Mouse (Mus musculus): ENCODE measurements at regions not wholly inside any gene's neighbourhood (a gene's known extent, or its start where the extent isn't known, plus 50 kb on each side); places are given as distances from the start of the nearest gene placed in this dataset.

DNA sequence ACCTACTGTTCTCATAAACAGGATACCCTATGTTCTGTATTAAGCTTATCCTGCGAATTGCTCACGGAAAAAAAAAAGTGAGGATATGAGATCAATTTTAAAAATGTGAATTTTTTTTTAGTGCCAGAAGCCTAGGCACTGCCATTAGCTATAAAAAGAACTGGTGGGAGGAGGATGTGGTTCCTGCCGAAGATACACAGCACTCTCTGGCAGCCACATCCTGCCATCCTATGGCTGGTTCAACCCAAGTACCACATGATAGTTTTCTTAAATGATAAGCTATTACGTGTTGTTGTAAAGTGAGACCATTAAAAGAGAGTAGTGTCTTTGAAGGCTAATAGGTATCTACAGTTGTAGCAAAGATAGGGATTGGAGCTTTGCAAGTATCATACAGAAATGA lies 58.2 kb upstream of the Ppp3ca start:
- no peak for DNase-seq
- H3K36me3 ChIP-seq = no peaks in the 10 kb centered on the region
- no peaks in the 10 kb centered on the region for H3K4me1 ChIP-seq (replicated peaks)
- H3K4me2 ChIP-seq = no peak overlapping the region
- WGBS (ENCODE audit: insufficient replicate concordance) = 32% methylated on average over 4 of the region's 4 CpGs
- H3K9me3 ChIP-seq (replicated peaks) = no peaks in the 10 kb centered on the region
- no peak overlapping the region for H3K9ac ChIP-seq
- no peak overlapping the region for H3K4me3 ChIP-seq (replicated peaks)
- no peak overlapping the region for H3K27ac ChIP-seq
- ATAC-seq (ENCODE audit: low read depth) = no peak
- H3K27me3 ChIP-seq = no peaks in the 10 kb centered on the region

- Histone ChIP-seq H3K9me3 (replicated peaks) (no peaks in the 10 kb centered on the region), H3K27ac (no peak overlapping the region), H3K36me3 (no peaks in the 10 kb centered on the region), H3K27me3 (no peaks in the 10 kb centered on the region), H3K4me1 (replicated peaks) (no peaks in the 10 kb centered on the region), H3K4me3 (replicated peaks) (no peak overlapping the region), H3K4me2 (no peak overlapping the region), H3K9ac (no peak overlapping the region)
- ATAC-seq (ENCODE audit: low read depth) (no peak), DNase-seq (no peak)
- 48% methylated on average over 5 of the region's 5 CpGs for WGBS (ENCODE audit: insufficient replicate concordance)
These were observed 59.4 kb upstream of the Ppp3ca start for GRCm38 (mm10) chr3:136610556-136610924.

DNA sequence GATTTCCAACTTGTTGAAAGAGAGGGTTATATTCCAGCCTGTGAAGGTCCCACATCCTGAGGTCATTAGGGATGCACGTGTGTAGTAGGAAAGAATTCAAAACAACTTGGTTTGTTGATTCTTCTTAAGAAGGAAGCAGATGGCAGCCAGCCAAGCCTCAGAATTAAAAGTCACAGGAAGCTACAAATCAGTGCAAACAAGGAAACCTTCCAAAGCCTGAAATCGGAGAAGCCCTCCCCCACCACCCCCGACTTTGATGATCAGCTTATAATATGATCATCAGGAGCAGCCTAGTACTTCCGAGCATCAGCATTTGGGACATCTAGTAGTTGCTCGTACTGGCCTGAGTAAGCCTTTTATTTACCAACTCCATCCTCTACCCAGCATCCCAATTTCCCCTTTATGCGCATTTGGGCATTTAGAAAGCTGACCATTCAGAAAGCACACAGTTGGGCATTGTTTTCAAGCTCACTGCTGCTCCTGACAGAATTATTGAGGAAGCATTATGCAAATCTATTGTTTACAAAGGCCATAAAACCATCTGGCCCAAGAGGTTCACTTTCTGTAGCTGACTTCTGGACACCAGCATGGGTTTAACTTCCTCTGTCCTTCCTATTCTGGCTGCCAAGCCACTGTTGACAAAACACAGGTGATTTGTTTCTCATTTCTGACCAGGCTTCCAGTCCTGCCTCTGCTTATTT lies 59.9 kb upstream of the Ppp3ca start:
- DNase-seq (no peak), ATAC-seq (ENCODE audit: low read depth) (no peak)
- no peaks in the 10 kb centered on the region for H3K27me3 ChIP-seq
- H3K4me2 ChIP-seq = no peak overlapping the region
- no peak overlapping the region for H3K9ac ChIP-seq
- H3K9me3 ChIP-seq (replicated peaks) = no peaks in the 10 kb centered on the region
- no peak overlapping the region for H3K27ac ChIP-seq
- H3K36me3 ChIP-seq = no peaks in the 10 kb centered on the region
- H3K4me1 ChIP-seq (replicated peaks) = no peaks in the 10 kb centered on the region
- H3K4me3 ChIP-seq (replicated peaks) = no peak overlapping the region
- WGBS (ENCODE audit: insufficient replicate concordance) = 31% methylated on average over 6 of the region's 6 CpGs

DNA sequence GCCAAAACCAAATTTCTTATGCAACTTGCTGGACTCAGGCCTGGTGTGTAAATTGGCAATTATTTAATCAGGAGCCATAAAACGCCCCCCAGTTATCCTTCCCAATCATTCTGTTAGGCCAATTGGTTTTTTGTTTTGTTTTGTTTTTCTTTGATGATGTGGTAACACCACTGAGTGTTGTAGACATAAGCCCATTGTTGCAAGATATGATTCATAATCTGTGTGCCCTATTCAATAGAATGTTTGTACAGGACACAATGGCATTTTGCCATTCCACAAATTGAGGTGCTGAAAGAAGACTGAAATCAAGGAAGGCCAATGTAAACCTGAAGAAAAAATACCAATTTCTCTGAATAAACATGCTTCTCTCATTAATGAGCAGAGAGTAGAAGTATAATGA lies 68.2 kb upstream of the Ppp3ca start:
- no peaks in the 10 kb centered on the region for H3K9me3 ChIP-seq (replicated peaks)
- no peaks in the 10 kb centered on the region for H3K36me3 ChIP-seq
- no peak for DNase-seq
- no peak overlapping the region for H3K4me3 ChIP-seq (replicated peaks)
- no peaks in the 10 kb centered on the region for H3K4me1 ChIP-seq (replicated peaks)
- H3K4me2 ChIP-seq = no peak overlapping the region
- no peaks in the 10 kb centered on the region for H3K27me3 ChIP-seq
- no peak overlapping the region for H3K9ac ChIP-seq
- ATAC-seq (ENCODE audit: low read depth) = no peak
- no peak overlapping the region for H3K27ac ChIP-seq
- WGBS (ENCODE audit: insufficient replicate concordance) = 47% methylated on average over 1 of the region's 1 CpGs

- H3K27ac ChIP-seq = no peak overlapping the region
- DNase-seq = no peak
- H3K9me3 ChIP-seq (replicated peaks) = no peaks in the 10 kb centered on the region
- H3K27me3 ChIP-seq = no peaks in the 10 kb centered on the region
- no peak for ATAC-seq (ENCODE audit: low read depth)
- no peaks in the 10 kb centered on the region for H3K36me3 ChIP-seq
- H3K4me1 ChIP-seq (replicated peaks) = no peaks in the 10 kb centered on the region
- H3K4me2 ChIP-seq = no peak overlapping the region
- WGBS (ENCODE audit: insufficient replicate concordance) = 72% methylated on average over 1 of the region's 1 CpGs
- H3K4me3 ChIP-seq (replicated peaks) = no peak overlapping the region
- H3K9ac ChIP-seq = no peak overlapping the region
These were observed 86.0 kb upstream of the Ppp3ca start for GRCm38 (mm10) chr3:136583937-136584336.

DNA sequence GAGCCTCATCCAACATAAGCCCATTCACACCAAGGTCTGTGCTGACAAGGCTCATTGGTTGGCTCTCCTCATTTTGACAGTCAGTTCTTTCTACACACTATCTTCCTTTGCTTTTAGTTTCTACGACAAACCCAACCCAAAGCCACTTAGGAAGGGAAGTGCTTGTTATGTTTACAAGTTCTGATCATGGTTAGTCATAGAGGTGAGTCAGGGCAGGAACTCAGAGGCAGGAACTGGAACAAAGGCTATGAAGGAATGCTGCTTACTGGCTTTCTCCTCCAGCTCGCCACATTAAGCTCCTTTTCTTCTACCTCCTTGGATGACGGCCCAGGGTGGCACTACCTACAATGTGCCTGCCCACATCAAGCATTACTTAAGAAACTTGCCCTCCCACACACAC lies 91.9 kb upstream of the Ppp3ca start:
- Histone ChIP-seq H3K4me1 (replicated peaks) (no peaks in the 10 kb centered on the region), H3K9me3 (replicated peaks) (no peaks in the 10 kb centered on the region), H3K9ac (no peak overlapping the region), H3K36me3 (no peaks in the 10 kb centered on the region), H3K4me3 (replicated peaks) (no peak overlapping the region), H3K27me3 (no peaks in the 10 kb centered on the region), H3K4me2 (no peak overlapping the region), H3K27ac (no peak overlapping the region)
- DNase-seq (no peak), ATAC-seq (ENCODE audit: low read depth) (no peak)
- WGBS (ENCODE audit: insufficient replicate concordance) = 44% methylated on average over 3 of the region's 3 CpGs

DNA sequence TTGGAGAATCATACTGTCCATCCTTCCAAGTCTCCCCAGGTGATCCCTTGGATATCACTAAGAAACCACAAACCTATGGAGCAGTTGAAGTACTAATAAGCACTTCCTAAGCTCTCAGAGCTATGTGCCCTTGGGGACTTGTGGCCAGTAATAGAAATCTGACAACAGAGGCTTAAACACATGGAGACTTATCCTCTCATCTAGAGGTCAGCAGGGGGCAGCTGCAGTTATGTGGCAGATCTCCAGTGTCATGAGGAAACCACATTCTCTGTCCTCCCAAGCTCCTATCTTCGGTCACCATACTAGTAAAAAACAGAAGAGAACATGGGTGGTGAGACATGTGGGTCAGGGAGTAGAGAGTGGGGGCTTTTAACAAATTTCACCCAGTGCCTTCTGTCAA lies 99.4 kb upstream of the Ppp3ca start:
- no peak overlapping the region for H3K27ac ChIP-seq
- H3K27me3 ChIP-seq = no peaks in the 10 kb centered on the region
- 35% methylated on average over 1 of the region's 1 CpGs for whole genome bisulfite sequencing (ENCODE audit: insufficient replicate concordance)
- H3K4me3 ChIP-seq (replicated peaks) = no peak overlapping the region
- H3K9me3 ChIP-seq (replicated peaks) = no peaks in the 10 kb centered on the region
- ATAC-seq (ENCODE audit: low read depth) (no peak), DNase-seq (no peak)
- no peaks in the 10 kb centered on the region for H3K36me3 ChIP-seq
- H3K4me2 ChIP-seq = no peak overlapping the region
- no peak overlapping the region for H3K9ac ChIP-seq
- H3K4me1 ChIP-seq (replicated peaks) = no peaks in the 10 kb centered on the region

GRCm38 (mm10) chr3:136556488-136556887 lies 113.4 kb upstream of the Ppp3ca start:
- H3K9me3 ChIP-seq (replicated peaks) = no peaks in the 10 kb centered on the region
- DNase-seq = no peak
- H3K4me3 ChIP-seq (replicated peaks) = no peak overlapping the region
- WGBS (ENCODE audit: insufficient replicate concordance) = 59% methylated on average over 2 of the region's 2 CpGs
- no peak overlapping the region for H3K27ac ChIP-seq
- no peak overlapping the region for H3K9ac ChIP-seq
- H3K27me3 ChIP-seq = no peaks in the 10 kb centered on the region
- no peak for ATAC-seq (ENCODE audit: low read depth)
- no peak overlapping the region for H3K4me2 ChIP-seq
- H3K36me3 ChIP-seq = no peaks in the 10 kb centered on the region
- H3K4me1 ChIP-seq (replicated peaks) = no peaks in the 10 kb centered on the region

GRCm38 (mm10) chr3:136549471-136549870 lies 120.5 kb upstream of the Ppp3ca start:
- no peaks in the 10 kb centered on the region for H3K36me3 ChIP-seq
- WGBS (ENCODE audit: insufficient replicate concordance) = 72% methylated on average over 1 of the region's 1 CpGs
- no peak for DNase-seq

GRCm38 (mm10) chr3:136531604-136532003 lies 138.3 kb upstream of the Ppp3ca start:
- H3K4me1 ChIP-seq (replicated peaks) = no peaks in the 10 kb centered on the region
- no peaks in the 10 kb centered on the region for H3K27me3 ChIP-seq
- no peak for ATAC-seq (ENCODE audit: low read depth)
- WGBS (ENCODE audit: insufficient replicate concordance) = 64% methylated on average over 1 of the region's 1 CpGs
- no peaks in the 10 kb centered on the region for H3K36me3 ChIP-seq
- H3K9me3 ChIP-seq (replicated peaks) = no peaks in the 10 kb centered on the region
- no peak for DNase-seq
- no peak overlapping the region for H3K9ac ChIP-seq
- H3K4me2 ChIP-seq = no peak overlapping the region
- H3K27ac ChIP-seq = no peak overlapping the region
- no peak overlapping the region for H3K4me3 ChIP-seq (replicated peaks)

More at GRCm38 (mm10) chr3:136549471-136549870, 120.5 kb upstream of the Ppp3ca start:
- Histone ChIP-seq H3K9me3 (replicated peaks) (no peaks in the 10 kb centered on the region), H3K4me1 (replicated peaks) (no peaks in the 10 kb centered on the region), H3K4me3 (replicated peaks) (no peak overlapping the region), H3K27me3 (no peaks in the 10 kb centered on the region), H3K9ac (no peak overlapping the region), H3K4me2 (no peak overlapping the region), H3K27ac (no peak overlapping the region)
- no peak for ATAC-seq (ENCODE audit: low read depth)

DNA sequence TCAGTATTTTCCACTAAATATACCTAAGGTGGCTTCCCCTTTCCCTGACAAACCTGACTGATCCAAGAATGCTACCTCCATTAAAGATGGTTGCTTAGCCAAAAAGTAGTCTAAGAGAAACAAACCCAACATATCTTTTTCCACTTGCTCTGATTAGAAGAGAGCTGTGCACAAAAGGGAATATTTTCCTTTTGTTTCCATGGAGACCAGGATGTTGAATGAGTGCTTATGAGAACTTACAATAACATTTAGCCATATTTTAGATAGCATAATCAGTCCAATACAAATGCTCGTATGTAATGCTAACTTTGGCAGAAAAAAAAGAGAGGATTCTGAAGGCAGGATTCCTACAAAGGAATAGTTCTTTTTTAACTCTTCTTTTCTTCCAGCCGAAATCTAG lies 161.3 kb upstream of the Ppp3ca start:
- no peak overlapping the region for H3K27ac ChIP-seq
- DNase-seq (no peak), ATAC-seq (ENCODE audit: low read depth) (no peak)
- no peak overlapping the region for H3K4me2 ChIP-seq
- 58% methylated on average over 2 of the region's 2 CpGs for WGBS (ENCODE audit: insufficient replicate concordance)
- no peaks in the 10 kb centered on the region for H3K9me3 ChIP-seq (replicated peaks)
- no peak overlapping the region for H3K9ac ChIP-seq
- no peak overlapping the region for H3K4me3 ChIP-seq (replicated peaks)
- no peaks in the 10 kb centered on the region for H3K4me1 ChIP-seq (replicated peaks)
- no peaks in the 10 kb centered on the region for H3K36me3 ChIP-seq
- no peaks in the 10 kb centered on the region for H3K27me3 ChIP-seq

GRCm38 (mm10) chr3:136507070-136507469 lies 162.9 kb upstream of the Ppp3ca start:
- H3K36me3 ChIP-seq = no peaks in the 10 kb centered on the region
- ATAC-seq (ENCODE audit: low read depth) (no peak), DNase-seq (no peak)
- H3K4me1 ChIP-seq (replicated peaks) = no peaks in the 10 kb centered on the region
- no peak overlapping the region for H3K9ac ChIP-seq
- H3K27ac ChIP-seq = no peak overlapping the region
- H3K4me3 ChIP-seq (replicated peaks) = no peak overlapping the region
- no peak overlapping the region for H3K4me2 ChIP-seq
- H3K9me3 ChIP-seq (replicated peaks) = no peaks in the 10 kb centered on the region
- WGBS (ENCODE audit: insufficient replicate concordance) = 70% methylated on average over 7 of the region's 7 CpGs
- no peaks in the 10 kb centered on the region for H3K27me3 ChIP-seq

All from liver, embryonic 13.5 days (tissue).